Mouse (Mus musculus) brain, adult 2 months (tissue): ENCODE results near the gene Zbtb11.
"Not testable (repeated sequence)": the region's sequence is repeated elsewhere in the genome, so short reads cannot be mapped to it uniquely, and the experiment has no call there.

ENCODE experiments used
- DNase-seq: peaks from one replicate; pipeline ENCODE4 v3.0.0; 2011; ENCODE audit warnings: low read depth, low spot score

Zbtb11 gene

DNA sequence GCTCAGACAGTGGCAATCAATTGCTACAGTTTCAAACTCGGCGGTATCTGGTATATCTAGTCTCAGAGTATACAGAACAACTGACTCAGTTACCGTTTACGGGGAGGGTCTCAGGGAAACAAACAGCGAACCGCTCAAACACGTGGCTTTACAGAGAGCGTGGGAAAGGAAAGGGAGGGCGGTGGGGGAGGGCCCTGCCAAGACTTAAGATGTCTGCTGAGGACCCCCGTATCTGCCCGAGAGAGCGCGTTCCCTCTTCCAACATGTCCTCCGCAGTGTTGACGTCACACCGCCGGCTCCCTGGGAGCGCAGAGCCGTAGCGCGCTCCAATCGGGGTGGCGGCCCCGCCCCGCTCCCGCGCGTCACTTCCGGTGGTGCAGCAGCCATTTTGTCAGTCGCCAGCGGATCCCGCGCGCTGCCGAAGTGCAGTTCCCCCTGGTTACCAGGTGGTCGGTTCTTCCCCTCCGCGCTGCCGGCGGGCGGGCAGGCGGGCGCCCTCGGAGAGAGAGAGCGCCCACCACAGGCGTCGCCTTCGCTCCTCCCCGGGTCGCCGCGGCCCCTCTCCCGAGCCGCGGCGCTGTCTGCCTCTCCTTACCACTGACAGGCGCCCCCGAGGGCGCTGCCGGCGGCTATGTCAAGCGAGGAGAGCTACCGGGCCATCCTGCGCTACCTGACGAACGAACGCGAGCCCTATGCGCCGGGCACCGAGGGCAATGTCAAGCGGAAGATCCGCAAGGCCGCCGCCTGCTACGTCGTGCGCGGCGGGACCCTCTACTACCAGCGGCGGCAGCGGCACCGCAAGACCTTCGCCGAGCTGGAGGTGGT is at the start of gene Zbtb11:
Zbtb11 (plus strand) TSS at position 453 of the 825 bp plus-strand sequence.
- peak; percentile 100 for DNase-seq

DNA sequence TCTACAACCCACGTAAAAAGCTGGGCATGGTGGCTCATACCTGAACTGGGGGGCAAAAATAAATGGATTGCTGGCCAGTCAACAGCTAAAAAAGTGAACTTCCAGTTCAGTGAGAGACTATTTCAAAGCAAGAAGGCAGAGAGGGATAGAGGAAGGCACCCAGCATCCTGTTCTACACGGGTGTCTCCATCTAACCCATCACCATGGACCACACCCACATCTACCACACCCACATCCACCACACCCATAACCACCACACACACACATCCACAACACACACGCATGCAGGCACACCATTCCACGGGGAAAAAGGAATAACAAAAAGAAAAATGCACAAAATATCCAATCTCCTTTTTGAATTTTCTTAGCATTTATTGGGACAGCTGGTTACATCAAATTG is 49.7 kb upstream of the Zbtb11 start:
- no peak for DNase-seq

DNA sequence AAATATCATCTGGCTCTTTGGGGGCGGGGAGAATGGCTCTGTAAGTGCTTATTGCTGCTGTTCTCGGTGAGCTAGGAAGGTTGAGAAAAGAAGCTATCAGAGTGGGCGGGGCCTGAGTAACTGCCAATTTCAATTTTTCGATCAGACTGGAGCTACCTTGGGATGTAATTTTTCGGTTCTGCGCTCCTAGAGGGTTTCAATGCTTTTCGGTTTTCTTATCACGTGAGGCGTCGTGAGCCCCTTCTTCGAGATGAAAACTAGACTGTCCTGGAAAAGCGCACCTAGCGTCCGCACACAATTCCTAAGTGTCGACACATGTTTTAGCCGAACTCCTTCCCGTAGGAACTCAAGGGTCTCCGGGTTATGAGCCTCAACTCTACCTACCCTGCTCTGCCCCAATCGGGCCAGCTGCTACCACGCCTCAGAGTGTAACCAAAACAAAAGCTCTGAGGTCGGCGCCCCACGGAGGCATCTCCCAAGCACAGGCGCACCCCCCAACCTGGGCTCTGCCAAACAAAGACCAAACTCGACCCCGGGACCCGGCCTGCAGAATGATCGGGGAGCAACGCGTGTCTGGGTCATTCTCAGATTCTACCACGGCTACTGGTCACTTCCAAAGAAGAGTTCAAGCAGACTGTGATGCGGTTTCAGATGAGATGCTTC is 39.9 kb upstream of the Zbtb11 start:
- peak; percentile 73 for DNase-seq

DNA sequence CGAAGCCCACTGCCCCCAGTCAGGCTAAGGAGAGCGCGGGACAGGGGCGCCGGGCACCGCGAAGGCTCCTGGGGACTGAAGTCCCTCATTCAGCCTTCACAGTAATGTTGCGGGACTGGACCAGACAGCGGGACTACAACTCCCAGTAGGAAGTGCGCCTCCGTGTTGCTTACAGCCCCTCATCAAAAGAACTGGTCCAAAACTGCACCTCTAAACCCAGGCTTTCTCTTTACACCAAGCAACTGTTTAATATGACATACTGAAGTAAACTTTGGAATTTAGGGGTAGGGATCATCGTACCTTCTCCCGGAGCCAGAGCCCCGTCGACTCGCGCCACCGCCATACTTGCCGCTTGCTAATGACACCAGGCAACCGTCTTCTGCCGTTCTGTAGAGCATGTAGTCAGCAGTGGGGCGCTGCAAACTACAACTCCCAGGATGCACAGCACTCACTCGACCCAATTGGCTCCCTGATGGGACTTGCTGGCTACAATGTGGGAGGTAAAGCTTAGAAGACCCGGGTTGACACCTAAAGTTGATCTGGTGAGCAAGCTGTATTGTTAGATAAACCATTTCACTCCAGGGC is 39.1 kb upstream of the Zbtb11 start, which contains the start of gene Cep97:
Cep97 (minus strand) TSS at position 403 of the 585 bp plus-strand sequence.
- DNase-seq: peak; percentile 98

DNA sequence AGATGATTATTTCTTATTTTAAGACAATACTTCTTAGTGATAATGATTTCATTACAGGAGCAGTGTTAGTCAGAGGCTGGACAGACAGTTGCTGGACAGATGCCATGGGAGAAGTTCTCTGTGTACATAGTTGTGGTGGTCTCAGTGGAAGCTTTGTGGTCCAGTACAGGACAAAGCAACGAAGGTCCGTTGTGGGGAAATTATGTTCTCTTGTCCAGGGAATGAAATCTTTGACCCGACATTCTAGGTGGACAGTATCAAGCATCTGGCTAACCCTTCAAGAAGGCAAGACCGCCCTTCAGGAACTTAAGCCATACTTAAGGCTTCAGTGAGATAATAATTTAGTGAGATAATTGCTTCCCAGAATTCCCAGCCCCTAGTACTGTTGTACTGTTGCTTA is 34.9 kb upstream of the Zbtb11 start:
- DNase-seq: no peak

DNA sequence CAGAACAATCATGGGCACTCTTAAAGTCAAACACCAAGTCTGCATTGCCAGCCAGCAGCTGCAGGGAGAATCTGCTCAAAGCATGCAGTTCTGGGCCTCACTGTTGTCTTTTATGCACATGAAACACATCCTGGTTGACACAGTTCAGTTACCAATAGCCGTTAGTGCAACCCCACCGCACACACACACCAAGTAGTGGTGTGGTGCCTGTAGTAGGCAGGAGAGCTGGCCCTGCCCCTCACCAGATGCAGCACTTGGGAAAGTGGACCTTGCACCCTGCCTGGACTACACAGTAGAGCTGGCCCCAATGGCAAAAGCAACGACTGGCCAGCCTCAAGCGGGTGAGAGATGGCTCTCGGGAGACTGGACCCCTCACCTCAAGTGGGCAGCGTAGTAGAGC is 34.0 kb upstream of the Zbtb11 start:
- DNase-seq: no peak

DNA sequence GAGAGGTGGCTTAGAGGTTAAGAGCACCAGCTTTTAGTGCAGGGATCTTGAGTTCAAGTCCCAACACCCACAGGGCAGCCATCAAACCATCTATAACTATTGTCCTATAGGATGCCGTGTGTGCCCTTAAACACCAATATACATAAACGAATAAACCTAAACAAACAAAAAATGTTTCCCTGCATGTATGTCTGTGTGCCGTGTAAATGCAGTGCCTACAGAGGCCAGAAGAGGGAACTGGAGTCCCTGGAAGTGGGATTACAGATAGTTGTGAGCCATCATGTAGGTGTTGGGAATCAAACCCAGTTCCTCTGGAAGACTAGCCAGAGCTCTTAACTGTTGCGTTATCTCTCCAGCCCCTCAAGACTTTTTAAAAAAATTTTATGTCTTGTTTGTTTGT is 32.9 kb upstream of the Zbtb11 start:
- DNase-seq: no peak

DNA sequence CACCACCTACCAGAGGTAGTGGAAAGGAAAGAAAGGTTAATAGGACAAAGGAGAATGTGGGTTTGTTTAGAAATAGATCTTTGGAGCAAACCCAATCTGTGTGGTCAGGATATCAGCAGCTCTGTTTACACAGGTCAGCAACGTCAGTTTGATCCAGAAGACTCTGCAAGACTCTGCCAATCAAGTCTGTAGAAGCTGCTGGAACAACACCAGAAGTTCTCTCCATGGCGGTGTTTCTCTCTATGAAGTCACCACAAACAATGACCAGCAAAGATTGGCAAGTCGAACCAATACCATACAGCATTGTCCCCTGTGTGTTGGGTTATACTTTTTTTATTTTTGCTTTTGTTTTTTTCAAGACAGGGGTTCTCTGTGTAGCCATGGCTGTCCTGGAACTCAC is 26.4 kb upstream of the Zbtb11 start:
- no peak for DNase-seq

DNA sequence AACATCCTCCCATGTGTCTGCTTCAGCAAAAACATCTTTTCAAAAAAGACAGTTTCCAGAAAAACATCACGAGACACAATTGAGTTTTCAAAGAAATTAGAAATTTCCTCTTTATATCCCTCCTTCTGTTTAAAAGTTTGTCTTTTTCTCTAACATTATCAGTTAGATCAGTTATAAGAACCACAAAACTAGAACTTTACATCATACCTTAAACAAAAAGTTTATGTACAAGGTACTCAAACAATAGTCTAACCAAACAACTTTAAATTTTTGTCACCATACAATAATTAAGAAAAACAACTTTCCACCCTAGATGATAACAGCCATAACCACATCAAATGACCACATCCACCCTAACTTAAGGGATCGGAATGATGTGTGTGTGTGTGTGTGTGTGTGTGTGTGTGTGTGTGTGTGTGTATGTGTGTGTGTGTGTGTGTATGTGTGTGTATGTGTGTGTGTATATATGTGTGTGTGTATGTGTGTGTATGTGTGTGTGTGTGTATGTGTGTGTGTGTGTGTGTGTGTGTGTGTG is 25.7 kb upstream of the Zbtb11 start:
- DNase-seq: not testable (repeated sequence)

DNA sequence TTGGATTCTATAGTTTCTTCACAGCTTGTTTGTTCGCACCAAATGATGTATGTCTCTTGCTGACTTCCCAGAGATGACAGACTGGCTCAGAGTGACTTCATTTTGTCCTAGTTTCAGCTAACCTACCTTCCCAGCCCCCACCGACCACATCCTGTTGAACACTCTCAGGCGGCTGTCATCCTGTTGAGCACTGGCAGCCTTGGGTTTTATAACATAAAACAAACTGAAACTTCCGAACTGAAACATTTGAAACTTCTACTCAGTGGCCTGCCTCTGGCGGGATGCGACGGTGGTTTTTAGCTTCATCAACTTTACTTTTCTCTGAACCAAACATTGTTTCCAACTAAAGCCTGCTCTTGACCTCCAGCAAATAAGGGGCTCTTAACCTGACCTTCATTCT is 24.7 kb upstream of the Zbtb11 start:
- DNase-seq: no peak

DNA sequence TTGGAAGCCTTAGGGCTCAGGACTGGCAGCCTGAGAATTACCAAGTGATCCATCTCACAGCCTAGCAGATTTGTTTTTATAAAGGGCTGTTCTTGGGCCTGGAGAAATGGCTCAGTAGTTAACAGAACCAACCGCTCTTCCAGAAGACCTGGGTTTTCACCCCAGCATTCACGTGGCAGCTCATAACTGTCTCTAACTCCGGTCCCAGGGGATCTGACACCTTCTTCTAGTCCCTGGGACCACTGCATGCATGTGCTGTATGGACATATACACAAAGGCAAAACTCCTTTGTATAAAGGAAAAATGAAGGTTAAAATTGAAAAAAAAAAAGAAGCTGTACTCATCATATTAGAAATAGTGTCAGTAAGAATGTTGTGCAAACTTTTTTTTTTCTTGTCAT is 23.2 kb upstream of the Zbtb11 start:
- DNase-seq: no peak

DNA sequence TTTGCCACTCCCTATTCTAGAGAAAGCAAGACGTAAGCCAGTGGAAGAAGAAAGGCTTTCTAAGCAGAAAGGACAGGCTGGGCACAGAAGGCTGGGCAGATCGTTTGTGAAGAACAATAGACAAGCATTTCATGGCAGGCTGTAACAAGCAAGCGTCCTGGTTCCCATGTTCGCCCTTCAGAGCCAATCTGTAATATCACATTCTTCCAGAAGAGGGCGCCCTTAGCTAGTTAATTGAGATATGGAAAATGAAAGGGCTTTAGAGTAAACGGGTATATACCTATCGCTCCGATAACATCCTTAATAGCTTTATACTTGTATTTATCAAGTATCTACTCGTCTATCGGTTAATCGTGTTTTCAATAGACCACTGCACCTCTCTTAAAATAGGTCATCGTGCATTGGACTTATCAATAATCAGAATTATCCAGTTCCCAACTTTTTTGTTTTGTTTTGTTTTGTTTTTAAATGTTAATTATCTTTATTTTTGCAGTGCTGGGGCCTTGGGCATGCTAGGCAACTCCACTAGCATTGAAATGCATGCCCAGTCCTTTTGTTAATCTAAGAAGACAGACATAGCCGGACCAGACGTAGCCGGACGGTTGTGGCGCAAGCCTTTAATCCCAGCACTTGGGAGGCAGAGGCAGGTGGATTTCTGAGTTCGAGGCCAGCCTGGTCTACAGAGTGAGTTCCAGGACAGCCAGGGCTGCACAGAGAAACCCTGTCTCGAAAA is 22.6 kb upstream of the Zbtb11 start:
- peak; percentile 92 for DNase-seq

DNA sequence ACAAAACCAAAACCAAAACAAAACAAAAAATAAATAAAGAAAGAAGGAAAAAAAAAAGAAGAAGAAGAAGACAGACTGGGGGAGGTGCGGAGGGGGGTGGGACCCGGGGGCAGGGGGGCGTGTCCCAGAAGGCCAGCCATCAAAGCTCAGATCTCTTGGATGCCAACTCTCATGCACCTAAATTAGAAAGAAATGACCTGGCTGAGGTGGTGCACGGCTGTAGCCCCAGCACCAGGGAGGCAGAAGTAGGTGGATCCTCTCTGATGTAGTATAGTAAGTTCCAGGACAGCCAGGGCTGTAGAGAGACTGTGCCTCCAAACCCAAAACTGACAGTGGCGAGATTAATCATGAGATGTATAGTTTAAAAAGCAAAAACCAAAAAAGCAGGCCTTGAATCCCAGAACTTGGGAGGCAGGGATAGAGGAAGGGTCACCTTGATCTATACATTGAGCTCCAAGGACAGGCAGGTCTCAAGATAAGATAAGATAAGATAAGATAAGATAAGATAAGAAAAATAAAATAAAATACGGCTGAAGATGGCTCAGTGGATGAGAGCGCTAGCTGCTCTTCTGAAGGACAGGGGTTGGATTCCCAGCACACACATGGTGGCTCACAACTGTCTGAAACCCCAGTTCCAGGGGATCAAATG is 21.9 kb upstream of the Zbtb11 start:
- no peak for DNase-seq

DNA sequence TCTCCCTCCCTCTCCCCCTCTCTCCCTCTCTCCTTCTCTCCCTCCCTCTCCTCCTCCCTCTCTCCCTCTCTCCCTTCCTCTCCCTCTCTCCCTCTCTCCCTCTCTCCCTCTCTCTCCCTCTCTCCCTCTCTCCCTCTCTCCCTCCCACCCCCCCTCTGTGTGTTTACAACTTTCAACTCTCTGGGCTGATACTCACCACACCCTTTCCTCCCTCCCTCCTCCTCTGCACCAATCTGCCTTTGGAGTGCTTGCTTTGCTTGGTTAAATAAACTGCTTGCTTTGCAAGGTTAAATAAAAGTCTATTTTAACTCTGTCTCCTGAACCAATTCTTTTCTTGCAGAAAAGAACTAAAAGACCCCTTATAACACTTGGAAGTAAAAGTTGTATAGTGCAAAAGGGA is 20.9 kb upstream of the Zbtb11 start:
- no peak for DNase-seq

DNA sequence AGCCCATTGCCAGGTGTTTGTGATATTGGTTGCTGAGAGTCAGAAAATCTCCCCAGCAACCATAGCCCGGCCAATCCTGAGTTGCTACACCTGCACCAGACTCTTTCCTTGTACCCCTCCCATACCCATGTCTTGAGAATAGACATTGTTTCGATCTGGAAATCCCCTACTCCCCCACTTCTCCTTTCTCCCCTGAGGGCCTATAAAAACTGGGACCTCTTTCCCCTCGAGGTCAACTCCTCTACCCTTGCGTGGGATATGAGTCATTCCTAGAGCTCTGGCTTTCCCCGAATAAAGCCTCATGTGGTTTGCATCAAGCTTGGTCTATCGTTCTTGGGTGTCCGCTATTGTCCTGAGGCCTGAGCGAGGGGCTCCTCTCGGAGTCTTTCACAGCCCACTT is 19.5 kb upstream of the Zbtb11 start:
- not testable (repeated sequence) for DNase-seq

DNA sequence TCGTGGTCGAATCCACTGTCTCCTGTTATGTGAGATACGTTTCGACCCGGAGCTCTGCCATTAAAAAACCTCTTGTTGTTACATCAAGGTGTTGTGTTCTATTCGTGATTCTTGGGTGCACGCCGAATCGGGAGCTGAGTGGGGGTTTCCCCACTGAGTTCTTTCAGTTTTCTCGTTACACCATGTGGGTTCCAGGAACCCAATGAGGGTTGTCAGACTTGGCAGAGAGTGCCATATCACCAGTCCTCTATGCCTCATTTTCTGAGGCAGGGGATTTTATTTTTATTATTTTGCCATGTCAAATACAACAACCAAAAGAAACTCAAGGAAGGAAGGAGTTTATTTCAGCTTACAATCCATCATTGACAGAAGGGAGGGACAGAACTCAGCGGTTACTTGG is 10.6 kb upstream of the Zbtb11 start:
- not testable (repeated sequence) for DNase-seq

DNA sequence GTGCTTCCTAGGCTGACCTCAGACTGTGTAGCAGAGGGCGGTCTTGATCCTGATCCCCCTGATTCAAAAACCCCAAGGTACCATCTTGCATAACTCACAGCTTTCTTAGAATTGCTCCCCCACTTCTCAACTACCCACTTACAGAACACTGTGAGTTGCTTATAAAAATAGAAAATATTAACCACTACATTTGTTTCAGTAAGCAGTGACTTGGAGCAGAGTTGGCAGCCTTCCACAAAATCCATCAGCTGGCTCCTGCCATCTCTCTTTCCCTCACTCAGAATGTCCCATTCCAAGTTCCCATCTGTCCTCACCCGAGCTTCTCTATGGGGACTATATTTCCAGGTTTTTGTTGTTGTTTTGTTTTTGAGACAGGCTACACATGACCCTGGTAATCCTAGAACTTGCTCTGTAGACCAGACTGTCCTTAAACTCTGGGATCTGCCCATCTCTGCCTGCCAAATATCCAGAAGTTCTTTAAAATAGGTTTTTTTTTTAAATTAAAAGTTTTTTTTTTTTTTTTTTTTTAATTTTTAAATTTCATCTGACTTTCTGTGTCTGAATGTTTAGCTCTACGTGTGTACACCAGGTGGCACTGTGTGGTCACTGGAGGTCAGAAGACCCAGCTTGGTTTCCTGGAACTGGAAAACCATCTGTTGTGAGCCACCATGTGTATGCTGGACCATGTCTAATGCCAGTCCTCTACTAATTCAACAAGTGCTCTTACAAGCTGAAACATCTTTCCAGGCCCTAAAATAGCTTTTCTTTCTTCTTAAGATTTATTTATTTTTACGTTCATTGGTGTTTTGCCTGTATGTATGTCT is 9.3 kb upstream of the Zbtb11 start:
- DNase-seq: peak; percentile 81

DNA sequence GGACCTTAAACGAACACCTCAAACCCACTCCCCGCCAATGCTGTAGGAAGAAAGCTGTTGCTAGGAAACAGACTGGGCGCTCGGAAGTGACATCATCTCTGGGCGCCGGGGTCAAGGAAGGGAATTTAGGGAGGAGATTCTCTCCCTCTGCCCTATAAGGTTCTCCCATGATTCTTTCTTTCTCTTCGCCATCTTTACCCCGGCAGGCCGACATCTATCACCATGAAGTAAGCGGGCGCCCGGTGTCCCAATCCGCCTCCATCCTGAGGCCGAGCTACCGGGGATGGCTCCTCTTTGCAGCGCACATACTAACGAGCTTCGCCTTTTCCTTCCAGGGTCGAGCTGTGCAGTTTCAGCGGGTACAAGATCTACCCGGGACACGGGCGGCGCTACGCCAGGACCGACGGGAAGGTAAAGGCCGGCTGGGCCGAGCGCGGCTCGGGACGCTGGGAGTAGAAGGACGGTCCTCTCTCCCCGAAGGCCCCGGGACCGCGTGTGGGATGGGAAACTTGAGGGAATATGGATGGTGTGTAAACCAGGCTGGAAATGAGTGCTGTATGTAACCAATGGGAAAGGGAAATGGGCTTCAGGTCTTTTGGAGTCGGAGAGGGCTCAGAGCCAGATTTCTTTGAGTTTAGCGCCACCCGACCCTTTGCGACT is 7.3 kb upstream of the Zbtb11 start, which contains the start of gene Rpl24:
Rpl24 (plus strand) TSS at position 64 of the 660 bp plus-strand sequence.
- DNase-seq: peak; percentile 99

DNA sequence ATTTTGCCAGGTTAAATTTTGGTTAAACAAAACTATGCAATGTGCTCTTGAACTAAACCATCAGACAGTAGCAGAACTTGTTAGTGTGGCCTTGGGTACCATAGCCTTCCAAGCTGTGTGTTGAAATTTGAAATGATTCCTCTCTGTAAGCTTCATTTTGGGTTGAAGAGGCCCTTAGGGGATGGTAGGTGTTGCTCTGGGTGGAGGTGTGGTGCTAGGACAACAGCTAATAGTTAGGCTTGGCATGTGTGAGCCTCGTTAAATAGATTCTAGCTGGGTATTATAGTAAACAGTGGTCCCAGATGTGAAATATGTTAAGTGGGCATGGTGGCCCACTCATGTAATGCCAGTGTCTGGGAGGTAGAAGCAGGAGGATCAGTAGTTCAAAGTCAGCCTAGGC is 6.5 kb upstream of the Zbtb11 start:
- DNase-seq: no peak

DNA sequence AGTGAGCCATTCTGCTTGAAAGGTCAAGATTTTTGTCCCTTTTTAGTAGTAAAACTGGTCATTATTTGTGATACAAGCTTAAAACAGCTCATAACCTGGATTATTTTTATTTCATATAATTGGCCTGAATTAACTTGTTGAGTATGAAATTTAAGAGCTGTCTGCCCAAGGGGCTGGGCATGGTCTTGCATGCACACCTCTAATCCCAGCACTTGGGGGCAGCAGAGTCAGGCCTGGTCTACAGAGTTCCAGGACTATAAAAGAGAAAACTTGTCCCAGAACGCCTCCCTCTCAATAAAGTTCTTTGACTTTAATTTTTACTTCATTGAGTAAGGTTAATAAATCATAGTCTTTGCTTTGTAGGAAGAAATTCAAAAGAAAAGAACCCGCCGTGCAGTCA is 4.5 kb upstream of the Zbtb11 start:
- DNase-seq: peak; percentile 58
